Mouse (Mus musculus) retina, adult 2 months (tissue): Measurements from ENCODE around the gene Vmn2r18.

ENCODE experiments used
- DNase-seq: peaks from one replicate; pipeline ENCODE4 v3.0.0-alpha.2; 2012; ENCODE audit warnings: low read depth, low spot score

Vmn2r18 gene

GRCm38 (mm10) chr5:151605921-151606320, at the start of gene Vmn2r18:
TSS of gene Vmn2r18 (minus strand) at chr5:151606021.
- no peak for DNase-seq

GRCm38 (mm10) chr5:151651411-151651784, 45.6 kb upstream of the Vmn2r18 start:
- DNase-seq: no peak

GRCm38 (mm10) chr5:151650700-151651410, 45.0 kb upstream of the Vmn2r18 start, which contains the start of gene Rfc3:
TSS of gene Rfc3 (minus strand) at chr5:151651242.
- peak; percentile 87 for DNase-seq

GRCm38 (mm10) chr5:151644845-151645244, 39.0 kb upstream of the Vmn2r18 start:
- DNase-seq: no peak

GRCm38 (mm10) chr5:151642867-151643266, 37.0 kb upstream of the Vmn2r18 start:
- no peak for DNase-seq

- no peak for DNase-seq
Observed at GRCm38 (mm10) chr5:151642102-151642501, 36.3 kb upstream of the Vmn2r18 start.

GRCm38 (mm10) chr5:151601696-151602095, 4.1 kb downstream of the Vmn2r18 start:
- DNase-seq: no peak
